Mouse (Mus musculus) left cerebral cortex, adult 11 months (tissue): ENCODE measurements at regions not wholly inside any gene's neighbourhood (a gene's known extent, or its start where the extent isn't known, plus 50 kb on each side); places are given as distances from the start of the nearest gene placed in this dataset.

Experiments
- DNase-seq: peaks from one replicate; pipeline ENCODE4 v3.0.0; 2022; ENCODE audit warnings: low spot score

DNA sequence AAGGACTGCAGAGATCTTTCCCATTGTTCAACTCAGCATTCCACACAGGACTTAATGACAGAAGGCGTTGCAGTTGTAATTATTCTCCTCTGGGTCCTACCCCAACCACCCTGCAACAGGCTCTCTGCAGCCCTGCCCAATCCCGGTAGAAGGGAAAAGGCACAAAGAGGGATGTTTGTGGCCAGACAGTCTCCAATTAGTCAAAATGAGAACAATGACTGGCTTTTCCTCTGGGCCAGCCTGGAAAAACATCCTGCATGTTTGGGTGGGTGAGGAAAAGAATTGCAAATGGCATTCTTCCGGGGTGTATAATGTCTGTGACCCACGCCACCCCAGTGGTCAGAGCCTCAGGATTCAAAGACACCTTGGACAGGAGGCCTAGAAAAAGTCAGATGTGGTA lies 168.8 kb upstream of the Spag17 start:
- DNase-seq, result no peak

DNA sequence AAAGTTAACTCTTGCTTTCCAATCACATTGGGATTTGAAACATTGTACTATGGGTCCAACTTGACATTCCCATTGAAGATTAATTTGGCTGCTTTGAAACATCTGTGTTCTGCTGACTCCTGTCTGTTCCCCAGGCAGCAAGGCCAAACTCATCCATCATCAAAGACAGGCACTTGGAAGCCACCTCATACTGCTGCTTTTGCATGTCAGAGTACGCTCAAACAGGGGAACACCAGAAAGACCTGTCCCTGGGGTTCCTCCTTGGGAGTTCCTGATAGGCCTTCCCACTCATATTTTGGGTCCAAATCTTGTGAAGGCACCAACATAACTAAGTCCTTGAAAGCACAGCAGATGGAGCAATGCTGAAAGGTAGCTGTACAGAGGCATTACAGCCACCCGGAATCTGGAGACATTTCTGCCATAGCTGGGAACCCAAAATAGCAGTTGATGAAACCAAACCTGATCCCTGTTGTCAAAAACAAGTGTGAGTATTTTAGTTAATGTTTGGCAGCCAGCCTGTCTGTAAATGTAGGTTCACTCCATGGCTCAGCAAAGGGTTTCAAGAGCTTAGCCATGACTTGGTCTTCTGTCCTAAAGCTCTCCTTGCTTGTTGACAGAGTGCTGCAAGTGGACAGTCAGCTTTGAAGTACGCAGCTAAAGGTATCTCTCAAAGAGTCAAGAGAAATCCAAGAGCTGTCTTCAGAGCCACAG lies 147.0 kb upstream of the Spag17 start:
- no peak for DNase-seq

- DNase-seq, result no peak
Observed at GRCm38 (mm10) chr3:99739654-99740053, 145.6 kb upstream of the Spag17 start.

DNA sequence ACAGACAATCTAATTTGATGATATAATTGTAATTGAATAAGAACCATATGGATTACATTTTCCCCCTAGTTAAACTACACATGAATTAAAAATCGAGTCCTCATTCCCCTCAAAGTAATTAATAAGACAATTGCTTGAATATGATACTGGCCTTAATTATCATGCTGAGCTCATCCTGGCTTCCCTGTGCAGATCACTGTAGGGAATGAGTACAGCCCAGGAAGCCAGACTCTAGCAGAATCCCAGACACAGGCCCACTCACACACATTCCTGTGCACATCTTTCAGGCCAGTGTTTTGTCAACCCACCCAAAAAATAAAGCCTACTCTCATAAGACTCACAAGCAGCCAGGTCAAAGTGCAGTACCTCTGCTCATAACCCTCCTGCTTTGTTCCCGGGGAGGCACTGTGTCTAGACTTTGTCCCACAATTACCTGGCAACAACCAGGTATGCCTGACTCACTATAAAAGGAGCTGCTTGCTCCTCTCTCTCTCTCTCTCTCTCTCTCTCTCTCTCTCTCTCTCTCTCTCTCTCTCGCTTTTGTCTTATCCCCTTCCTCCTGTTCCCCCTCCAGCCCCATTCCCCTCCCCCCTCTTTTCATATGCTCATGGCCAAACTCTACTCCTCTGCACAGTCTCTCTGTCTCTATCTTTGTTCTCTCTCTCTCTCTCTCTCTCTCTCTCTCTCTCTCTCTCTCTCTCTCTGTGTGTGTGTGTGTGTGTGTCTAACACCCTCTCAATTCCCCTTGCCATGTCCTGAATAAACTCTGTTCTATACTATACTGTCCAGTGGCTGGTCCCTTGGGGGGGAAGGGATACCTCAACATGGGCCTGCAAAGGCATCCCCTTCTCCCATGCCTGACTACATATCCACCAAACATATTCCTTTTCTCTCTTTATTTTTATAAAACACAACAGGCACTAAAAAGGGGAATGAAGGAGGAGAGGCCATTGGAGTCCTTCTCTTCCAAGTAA lies 143.7 kb upstream of the Spag17 start:
- DNase-seq, result no peak

DNA sequence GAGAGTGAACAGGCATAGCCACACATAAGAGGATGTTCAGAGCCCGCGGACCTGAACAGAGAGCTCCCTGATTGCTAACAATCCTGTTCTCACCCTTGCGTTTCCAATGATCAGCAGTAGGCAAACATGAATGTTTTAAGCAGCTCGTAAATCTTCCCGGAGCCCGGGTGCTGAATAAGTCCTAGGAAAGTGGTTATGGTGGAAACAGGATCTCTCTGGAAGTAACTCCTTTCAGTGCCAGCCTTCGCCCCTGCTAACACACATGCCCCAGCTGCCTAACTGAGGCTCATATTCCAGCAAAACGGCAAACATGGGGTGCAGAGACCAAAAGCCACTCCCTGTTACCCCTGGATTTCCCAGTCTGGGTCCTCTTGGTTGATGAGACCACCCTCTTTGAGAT lies 135.5 kb upstream of the Spag17 start:
- no peak for DNase-seq

DNA sequence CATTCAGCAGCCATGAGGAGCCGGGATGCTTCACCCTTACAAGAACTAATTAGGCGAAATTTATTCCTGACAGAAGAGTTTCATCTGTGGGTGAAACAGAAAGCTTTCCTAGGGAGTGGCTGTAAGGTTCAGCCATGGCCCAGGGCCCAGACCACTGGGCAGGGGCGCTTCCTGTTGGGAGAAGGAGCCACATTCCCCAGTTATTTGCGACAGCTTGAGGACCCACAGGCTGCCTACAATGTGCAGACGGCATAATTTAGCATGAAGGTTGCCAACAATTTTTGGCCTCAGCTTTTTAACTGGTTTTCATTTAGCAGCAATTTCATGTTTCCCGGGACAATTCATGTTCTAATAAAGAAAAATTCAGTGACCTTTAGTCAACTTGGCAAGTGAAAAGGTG lies 106.7 kb upstream of the Spag17 start:
- DNase-seq, result no peak

DNA sequence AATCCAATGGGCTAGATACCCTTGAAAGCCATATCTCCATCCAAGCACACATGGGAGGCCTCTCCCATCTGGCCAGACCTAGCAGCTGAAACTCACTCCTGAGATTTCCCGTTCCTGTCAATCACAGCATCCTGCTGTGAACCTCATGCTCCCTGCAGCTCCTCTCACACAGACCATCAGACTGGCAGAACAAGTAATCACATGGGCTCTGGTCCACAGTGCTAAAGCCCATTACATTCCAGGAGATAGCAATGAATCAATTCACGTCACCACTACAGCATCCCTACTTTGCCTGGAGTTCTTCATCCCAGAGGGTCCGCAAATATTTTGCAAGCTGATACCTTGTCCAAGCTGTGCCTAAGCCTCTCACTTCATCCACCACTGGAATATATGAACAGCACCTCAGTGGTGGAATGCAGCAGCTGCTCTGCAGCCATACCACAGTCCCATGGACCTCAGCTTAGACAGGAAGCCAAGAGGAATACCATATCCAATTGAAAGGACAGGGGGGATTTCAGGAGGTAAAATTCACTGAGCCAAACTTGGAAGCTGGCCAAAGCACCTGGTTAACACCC lies 99.2 kb upstream of the Spag17 start:
- no peak for DNase-seq

- DNase-seq, result no peak
Observed at GRCm38 (mm10) chr3:99791316-99791715, 93.9 kb upstream of the Spag17 start.

DNA sequence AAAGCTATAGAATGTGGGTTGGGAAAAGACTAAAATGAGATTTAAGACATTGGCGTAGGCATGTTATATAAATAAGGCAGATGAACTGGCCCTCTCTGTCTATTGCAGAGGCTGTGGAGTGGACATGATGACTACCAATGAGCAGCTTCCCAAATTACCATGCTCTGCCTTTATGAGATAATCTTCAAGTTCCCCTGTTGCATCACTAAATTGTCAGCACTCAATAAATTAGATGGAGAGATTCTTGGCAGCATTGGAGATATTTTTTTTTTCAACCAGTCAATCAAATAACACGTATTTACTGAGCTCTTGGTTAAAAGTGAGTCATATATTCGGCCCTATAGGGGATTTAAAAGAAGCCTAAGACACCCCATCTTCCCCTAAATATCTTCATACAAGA lies 91.6 kb upstream of the Spag17 start:
- no peak for DNase-seq

- DNase-seq, result no peak
Observed at GRCm38 (mm10) chr3:99795835-99796234, 89.4 kb upstream of the Spag17 start.

DNA sequence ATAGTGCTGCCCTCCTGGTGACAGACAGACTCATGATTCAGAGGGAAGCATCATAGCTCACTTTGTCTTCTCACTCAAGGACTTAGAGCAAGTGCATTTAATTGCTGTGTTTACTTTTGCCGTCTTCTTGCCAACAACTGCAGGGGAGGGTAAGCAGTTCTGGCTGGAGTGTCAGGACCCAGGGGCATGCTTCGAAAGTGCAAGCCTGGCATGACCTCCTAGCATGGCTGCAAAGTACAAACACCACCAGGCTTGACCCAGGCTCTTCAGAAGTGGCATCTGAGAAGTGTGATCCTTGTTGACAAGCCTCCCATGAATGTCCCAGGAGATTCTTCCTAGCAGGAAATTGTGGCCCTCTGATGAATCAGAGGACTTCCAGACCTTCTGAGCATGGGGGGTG lies 87.4 kb upstream of the Spag17 start:
- no peak for DNase-seq

DNA sequence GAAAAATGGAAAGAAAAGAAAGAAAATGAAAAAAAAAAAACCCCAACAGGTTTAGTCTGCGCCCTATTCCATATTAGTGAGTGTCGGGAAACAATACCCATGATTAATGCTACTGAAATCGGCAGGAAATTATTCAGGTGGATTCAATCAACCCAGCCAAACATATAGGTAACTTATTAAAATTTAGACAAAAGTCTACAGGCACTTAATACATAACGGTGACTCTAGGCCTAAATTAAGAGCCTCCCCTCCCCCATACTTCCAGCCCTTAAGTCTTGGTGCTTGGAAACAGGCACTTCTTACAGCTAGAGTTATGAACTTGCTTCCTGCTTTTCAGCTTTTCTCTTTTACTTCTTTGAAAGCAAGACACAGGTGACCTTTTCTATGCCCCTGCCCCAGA lies 74.7 kb upstream of the Spag17 start:
- no peak for DNase-seq

- DNase-seq, result no peak
Observed at GRCm38 (mm10) chr3:99811276-99811675, 73.9 kb upstream of the Spag17 start.

- DNase-seq, result no peak
Observed at GRCm38 (mm10) chr3:99812836-99813235, 72.4 kb upstream of the Spag17 start.

DNA sequence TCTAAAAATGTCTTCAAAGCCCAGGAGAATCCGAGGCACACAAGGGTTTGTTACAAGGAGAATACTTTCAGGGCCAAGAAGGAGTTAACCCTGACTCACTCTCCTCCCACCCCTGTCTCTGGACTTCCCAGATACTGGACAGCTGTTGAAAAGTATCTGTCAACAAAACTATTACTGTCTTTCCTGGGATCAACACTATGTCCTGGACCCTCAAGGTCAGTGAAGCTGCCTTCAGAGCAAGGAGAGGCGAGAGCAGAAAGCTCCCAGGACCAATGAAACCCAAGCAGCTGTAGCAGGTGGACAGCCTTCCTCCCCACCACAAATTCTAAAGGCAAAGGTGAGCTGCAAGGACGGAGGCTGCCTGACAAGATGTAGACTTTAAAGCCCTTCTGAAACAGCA lies 70.1 kb upstream of the Spag17 start:
- DNase-seq, result no peak

DNA sequence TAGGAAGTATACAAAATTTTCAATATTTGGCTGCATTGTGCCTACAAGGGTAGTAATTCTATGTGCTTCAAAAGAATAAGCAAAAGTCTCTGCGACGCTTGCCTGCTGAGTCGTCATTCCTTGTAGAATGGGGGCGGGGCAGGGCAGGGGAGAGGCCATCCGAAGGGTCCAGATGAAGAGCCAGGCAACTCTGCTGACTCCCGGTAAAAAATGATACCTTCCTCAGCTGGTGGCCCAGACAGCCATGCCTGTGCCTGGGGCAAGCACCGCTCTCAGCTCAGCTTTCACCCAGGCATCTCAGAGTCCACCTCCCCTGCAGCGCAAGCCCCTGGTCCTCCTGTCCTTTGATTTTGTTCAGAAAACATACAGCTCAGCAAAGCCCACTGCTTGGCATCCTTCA lies 67.2 kb upstream of the Spag17 start:
- DNase-seq, result no peak

GRCm38 (mm10) chr3:99822735-99823134 lies 62.5 kb upstream of the Spag17 start:
- DNase-seq, result no peak

DNA sequence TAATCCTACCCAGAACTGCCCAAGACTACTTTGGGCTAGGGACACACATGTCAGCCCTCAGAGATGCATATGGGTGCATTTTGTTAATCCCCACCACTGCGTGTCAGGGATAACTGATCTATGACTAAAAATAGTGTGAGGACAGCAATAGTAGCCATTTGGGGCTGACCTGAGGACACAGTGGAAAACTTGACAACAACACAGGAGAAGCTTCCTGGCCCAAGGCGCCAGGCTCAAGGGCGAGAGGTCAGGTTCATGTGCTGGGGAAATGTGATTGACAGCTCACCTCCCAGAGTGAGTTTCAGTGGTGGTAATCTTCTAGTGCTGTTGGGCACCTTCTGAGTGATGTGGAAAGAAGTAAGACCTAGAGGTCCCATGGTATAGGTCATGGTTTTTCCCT lies 62.0 kb upstream of the Spag17 start:
- DNase-seq, result no peak
